Mouse (Mus musculus): ENCODE data around the gene Sept9.

DNA sequence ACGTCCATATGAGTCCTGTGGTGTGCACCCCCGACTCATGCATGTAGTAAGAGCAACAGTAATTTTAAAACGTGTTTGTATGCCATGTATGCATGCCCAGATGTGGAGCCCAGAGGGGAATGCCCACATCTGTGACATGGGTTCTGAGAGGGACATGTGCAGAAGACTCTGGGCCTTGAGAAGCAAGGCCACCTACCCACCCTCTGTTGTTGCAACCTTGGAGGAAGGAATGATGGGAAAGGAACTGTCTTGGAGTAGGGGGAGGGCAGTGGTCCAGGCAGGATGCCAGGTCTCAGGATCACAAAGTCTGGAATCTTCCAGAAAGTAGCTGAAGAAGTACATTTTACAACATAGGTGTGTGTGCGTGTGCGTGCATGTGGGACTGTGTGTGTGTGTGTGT is 102.9 kb downstream of the Sept9 start:
- TF ChIP-seq POLR2A (IDR thresholded peaks at IDR 0.05; ENCODE audit: insufficient read depth, low read depth, low read length): no peak
- TF ChIP-seq CTCF (IDR thresholded peaks at IDR 0.05; ENCODE audit: insufficient read depth, low read depth, low read length): no peak
